Mouse (Mus musculus) lung, postnatal 10 days (tissue): ENCODE results near the gene Gbf1.
"Not testable (repeated sequence)": the region's sequence is repeated elsewhere in the genome, so short reads cannot be mapped to it uniquely, and the experiment has no call there.

Experiments
- DNase-seq: peaks from one replicate; pipeline ENCODE4 v3.0.0; 2021

The Gbf1 gene

DNA sequence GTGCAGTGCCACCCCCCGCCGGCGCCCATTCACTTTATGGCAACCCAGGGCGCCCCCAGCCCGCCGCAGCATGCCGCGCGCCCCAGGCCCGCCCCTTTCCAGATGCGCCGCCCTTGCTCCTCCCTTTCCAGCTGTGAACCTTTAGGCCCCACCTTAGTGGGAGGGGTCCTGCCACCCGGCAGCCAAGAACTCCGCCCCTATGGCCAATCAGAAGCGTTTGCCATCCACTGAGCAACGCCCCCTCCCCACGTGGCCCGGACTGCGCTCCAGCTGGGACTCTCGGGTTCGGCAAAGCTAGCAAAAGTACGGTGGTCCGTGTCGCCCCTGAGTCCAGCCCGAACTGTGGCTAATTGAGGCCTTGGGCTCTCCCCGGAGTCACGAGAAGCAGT is 3.9 kb upstream of the Gbf1 start:
- peak; percentile 95 for DNase-seq

DNA sequence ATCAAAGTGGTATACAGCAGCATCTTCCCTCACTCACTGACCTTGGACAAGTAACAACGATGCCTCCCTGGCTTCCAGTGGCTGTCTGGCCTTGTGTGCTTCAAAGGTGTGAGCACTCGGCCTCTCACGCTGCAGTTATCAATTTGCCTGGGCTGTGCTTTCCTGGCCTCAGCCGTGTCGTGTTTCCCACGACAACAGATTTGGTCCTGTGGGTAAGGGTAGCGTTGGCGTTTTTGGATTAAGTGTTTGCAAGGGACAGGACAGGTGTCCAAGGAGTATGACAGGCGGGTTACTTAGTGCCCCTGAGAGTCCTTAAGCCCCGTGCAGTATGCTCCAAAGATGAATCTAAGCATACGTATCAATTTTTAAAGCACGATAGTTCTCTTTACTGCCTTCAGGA is 3.2 kb upstream of the Gbf1 start:
- DNase-seq = no peak

DNA sequence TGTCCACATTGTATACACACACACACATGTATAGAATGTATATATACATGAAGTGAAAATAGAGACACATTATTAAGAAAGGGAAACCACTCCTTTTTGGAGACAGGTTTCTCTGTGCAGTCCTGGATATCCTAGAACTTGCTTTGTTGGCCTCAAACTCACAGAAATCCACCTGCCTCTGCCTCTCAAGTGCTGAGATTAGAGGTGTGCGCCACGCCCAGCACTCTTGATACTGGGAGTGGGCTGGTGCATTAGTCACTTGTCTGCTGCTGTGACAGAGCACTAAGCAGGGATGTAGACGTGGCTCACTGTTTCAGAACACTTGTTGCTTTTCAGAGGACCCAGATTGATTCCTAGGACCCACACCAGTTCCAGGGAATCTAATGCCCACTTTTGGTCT is 13.6 kb downstream of the Gbf1 start:
- no peak for DNase-seq

DNA sequence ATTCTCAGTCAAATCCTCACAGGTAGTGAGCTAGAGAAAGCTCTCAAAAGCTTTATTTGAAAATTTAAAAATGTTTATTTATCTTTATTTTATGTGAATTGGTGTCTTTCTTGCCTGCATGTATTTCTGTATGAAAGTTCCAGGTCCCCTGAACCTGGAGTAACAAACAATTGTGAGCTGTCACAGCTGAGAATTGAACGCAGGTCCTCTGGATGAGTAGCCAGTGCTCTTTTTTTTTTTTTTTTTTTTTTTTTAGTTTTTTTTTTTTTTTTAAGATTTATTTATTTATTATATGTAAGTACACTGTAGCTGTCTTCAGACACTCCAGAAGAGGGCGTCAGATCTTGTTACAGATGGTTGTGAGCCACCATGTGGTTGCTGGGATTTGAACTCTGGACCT is 14.9 kb downstream of the Gbf1 start:
- DNase-seq = not testable (repeated sequence)

DNA sequence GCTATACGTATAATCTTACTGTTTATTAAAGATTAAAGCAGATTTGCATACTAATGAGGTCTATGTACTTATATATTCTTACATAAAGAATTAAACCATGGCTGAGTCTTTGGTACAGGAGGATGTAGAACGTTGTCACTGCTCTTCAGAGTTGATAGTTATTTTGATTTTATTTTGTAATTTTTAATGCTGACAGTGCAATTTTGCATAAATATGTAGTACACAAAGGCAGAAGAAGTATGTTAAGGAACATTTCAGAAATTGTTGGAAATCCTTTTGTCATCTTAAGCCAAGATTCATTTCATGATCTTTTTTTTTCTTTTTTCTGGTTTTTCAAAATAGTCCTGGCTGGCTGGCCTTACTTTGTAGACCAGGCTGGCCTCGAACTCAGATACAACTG is 17.1 kb downstream of the Gbf1 start:
- no peak for DNase-seq

DNA sequence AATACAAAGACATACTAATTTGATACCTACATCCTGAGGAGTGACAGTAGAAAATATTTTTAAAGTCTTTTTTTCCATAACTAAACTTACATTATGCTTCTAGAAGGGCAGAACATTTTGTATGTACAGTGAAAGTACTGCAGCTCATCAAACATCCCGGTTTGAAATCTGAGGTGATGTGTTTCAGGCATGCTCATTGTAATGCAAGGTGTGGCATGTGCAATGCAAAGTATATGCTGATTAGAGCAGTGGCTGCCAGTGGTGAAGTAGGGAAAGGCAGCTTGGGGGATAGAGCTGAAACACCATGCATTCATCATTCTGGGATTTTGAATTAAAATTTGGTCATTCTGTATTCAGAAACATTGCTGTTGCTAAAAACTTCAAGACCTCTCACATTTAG is 17.6 kb downstream of the Gbf1 start:
- DNase-seq = no peak

DNA sequence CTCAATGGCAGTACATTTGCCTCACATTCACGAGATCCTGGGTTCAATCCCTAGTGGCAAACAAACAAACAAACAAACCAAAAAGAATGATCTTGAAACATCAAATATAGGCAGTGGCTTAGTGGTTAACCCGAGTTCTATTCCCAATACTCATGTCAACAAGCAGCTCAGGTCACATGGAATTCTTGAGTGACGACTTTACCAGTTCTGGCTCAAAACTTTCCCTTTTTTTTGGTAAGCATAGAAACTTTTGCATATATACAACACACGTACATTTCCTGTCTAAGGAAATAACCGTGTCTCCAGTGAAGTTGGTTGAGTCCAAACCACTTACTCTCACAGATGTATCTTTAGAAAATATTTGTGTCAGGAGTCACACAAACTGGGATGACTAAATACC is 20.2 kb downstream of the Gbf1 start:
- no peak for DNase-seq

DNA sequence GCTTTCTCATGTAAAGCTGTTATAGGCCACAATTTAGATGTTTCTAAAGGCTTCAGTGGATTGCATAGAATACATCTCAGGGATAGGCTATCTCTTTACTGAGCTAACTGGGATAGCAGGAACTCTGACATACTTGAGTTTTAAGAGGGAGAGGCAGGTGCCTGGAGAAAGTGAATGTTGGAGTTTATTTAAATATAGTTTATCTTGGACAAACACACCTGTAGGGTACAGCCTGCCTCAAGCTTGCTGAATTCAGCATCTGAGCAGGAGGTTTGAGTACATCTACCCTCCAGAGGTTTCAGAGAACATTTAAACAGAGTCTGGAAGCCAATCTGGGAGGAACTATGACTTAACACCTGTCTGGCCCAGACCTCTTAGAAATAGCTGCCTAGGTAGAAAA is 22.9 kb downstream of the Gbf1 start:
- DNase-seq = no peak

DNA sequence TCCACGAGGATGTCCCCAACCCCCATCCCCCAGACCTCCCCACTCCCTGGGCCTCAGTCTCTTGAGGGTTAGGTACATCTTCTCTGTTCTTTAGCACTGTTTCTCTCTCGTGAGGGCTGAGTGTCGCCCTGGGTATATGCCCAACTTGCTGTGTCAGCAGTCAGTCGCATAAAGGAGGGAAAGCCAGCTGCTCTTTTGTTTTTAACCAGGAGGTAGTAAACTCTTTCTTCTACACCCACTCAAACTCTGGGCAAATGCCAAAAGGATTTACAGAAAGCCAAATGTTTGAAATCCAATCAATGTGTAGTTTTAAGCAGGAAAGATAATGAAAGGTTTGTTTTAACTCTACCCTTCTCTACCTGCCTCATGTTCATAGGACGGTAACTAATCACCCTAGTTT is 24.7 kb downstream of the Gbf1 start:
- no peak for DNase-seq

DNA sequence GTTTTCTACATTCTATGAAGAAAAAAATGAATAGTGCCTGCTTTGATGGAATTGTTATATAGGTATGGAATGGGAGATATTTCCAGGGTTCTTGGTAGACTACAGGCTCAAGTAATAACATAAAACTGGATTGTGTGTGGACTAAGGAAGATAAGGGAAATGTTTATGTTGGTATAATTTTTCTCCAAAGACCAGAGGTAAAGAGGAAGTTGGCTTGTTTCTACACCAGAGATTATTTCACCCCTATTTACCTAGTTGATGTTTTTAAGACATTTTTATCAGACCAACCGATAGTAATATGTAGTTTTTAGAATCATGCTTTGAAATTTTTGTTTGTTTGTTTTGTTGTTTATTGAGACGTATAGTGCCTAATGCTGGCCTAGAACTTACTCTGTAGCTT is 28.0 kb downstream of the Gbf1 start:
- DNase-seq = no peak

DNA sequence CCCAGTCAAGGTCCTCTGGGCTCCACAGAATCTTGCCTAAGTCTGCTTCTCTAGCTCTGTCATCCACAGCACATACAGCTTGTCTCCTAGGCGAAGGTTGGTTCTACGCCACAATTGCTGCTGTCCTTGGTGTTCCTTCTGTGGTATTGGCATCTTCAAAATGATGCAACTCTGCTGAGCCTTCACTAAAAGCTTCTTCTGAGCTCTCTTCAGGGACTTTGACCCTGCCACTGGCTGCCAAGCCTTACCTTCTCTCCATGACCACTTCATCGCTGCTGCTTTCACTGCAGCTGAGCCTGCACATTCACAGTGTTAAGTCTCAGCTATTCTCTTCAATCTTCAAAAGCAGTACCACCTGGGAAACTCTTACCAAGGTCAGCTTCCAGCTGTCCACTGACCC is 29.9 kb downstream of the Gbf1 start:
- DNase-seq = no peak

DNA sequence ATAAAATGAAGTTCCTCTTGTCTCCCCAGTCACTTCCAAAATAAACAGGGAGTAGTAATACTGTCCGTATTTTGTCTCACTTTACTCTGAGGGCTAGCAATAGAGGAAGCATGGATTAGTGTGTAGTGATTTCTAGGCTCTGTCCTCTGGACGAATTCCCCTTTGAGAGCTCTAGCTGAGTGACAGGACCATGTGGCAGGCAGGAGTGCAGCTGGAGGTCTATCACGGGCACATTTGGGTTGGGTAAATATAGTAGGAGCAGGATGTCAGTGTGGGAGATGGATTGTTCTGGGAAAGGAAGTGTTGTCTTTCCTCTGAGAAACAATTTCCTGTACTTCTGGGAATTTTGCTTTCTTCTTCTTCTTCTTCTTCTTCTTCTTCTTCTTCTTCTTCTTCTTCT is 34.3 kb downstream of the Gbf1 start:
- DNase-seq = peak; percentile 34

DNA sequence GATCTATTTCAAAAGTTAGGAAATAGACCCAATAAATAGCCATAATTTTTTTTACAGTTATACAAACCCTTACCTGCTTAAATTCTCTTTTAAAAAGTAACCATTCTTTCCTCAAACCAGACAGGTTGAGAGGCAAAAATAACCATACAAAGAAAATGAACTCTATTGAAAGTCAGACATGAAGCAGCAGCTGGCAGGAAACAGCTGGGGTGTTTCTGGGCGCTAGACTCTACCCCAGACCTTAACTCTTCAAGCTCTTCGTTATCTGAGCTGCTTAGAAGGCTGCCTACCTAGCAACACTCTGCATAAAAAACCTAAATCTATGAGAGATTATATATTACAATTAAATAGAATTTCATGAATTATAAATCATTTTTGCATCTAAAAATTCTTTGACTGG is 34.9 kb downstream of the Gbf1 start:
- DNase-seq = no peak

DNA sequence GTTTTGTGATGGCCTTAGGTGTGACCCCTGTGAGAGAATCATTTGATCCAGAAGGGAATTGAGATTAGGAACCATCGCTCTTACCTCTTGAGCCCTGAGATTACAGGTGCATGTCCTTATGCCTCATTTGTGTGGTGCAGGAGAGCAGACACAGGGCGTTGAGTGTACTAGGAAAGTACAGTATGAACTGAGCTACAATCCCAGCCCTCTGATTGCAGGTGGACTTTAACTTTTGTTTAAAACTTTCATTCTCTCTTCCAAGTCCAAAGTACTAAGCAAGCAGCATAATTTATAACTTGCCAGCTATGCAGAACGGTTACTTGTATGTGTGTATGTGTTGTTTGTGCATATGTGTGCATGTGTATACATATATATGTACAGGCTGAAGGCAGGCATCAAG is 46.0 kb downstream of the Gbf1 start:
- no peak for DNase-seq

DNA sequence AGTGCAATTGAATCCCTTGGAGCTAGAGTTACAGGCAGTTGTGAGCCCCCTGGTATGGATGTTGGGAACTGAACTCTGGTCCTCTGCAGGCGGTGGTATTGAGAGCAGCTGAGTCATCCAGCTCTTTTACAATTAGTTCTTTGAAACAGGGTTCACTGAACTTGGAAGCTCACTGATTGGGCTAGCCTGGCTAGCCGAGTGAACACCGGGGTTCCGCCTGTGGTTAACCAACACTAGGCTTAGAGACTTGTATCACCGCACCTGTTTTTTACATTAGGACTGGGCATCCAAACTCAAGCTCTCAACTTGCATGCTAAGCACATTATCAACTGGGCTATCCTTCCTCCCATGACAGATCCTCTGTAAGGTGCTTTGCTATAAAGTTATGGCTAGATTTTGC is 46.6 kb downstream of the Gbf1 start:
- no peak for DNase-seq

DNA sequence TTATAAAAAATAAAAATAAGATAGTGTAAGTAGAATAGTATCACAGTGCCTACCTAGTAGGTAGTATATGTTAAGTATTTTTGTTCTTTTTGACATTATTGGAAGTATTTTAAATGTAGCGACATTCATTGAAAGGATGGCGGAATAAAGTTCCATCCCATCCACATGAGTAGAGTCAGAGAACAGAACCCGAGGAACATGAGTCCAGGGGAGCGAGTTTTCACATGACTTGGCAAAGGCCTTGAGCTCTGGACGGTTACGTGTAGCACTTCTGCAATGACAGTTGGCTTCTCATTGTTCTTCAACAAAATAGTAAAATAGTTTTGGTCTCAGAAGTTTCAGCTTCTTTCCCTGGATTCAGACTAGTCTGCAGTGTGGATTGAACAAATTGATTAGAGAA is 51.9 kb downstream of the Gbf1 start:
- no peak for DNase-seq

DNA sequence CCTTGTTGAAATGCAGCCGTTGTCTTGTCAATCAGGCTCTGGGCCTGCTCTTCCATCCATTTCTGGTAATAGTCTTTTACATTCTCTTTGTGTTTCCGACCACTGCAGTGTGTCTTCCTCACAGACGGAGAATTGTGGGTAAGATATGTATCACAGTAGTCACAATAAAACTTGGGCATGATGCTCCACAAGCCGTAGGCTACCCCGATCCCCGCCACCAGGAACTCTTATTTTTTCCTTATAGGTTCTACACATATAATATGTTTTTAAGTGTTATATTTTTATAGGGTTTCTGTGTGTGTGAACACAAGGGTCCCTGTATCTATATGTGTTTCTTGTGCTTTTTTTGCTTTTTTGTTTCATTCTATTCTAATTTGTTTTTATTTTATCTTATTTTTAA is 53.4 kb downstream of the Gbf1 start:
- DNase-seq = no peak

DNA sequence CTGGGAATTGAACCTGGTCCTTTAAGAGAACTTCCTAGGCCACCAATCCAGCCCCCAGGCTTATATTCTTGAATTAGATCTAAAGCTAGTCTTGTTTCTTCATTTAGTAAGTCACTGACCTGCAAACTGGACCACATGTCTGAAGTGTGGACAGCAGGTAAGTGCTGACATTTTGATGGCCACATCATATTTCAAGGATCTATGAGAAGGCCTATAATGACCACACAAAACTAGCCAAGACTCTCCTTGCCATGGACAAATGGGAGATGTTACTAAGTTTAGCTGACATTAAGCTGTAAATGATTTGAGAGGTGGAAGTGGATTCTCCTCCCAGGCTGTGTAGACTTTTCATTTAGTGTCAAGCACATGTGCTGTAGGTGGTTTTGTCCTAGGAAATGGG is 58.6 kb downstream of the Gbf1 start:
- DNase-seq = no peak

DNA sequence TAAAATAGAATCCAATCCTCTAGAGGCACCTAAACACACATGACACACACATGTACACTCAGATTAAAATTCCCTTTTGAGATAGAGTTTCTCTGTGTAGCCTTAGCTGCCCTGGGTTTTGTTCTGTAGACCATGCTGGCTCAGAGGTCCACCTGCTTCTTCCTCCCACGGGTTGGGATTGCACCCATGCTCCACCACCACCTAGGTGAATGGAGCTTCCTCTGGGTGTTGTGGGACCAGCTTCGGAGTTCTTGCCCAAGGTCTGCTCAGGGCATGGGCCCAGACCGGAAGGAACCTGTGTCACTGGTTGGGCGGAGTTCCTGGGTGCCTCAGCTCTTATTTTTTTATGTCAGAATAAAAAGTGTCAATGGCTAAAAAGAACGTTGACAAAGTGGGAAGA is 62.2 kb downstream of the Gbf1 start:
- DNase-seq = no peak

DNA sequence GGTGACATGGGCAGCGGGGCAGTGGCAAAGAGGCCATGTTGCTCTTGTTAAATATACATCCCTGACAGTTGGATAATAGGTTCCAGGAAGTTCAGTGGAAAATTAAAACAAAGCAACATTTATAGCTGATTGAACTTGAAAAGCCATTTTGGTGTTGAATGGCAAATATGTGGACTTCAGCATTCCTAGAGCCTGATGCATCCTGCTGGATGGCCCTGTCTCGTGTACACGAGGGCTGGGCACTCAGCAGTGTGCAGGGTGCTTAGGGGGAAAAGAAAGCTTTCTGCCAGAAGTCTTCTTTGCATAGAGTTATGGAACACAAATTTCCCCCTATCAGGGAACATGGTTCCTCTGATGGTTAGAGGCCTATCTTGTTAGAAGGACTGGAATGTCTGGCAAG is 63.1 kb downstream of the Gbf1 start:
- peak; percentile 25 for DNase-seq

DNA sequence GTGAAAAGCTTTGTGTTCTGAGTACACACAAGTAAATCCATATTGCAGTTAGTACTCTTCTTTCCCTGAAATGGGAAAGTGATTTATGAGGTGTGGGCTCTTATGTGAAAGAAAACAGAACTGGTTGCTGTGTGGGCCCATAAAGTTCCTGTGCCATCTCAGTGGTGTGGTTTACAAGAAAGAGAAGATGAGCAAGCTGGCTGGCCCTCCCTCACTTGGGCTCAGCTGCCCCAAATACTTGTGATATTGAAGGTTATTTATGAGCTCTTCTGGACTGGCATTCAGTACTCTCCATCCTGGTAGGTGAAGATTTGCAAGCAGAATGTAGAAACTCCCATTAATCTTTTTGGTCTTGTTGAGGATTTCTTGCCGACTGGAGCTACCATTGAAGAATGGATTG is 64.4 kb downstream of the Gbf1 start:
- no peak for DNase-seq

DNA sequence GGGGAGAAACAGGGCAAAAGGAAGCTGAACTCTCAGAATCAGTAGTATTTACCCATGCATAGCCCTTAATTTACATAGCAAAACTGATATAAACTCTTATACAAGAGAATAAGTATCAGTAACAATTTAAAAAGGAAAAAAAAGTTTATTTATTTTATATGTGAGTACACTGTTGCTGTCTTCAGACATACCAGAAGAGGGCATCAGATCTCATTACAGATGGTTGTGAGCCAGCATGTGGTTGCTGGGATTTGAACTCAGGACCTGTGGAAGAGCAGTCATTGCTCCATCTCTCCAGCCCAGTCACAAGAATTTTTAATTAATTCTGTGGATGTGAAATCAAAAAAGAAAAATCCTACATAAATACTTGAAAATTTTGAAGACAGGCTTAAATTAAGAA is 65.0 kb downstream of the Gbf1 start:
- DNase-seq = not testable (repeated sequence)

DNA sequence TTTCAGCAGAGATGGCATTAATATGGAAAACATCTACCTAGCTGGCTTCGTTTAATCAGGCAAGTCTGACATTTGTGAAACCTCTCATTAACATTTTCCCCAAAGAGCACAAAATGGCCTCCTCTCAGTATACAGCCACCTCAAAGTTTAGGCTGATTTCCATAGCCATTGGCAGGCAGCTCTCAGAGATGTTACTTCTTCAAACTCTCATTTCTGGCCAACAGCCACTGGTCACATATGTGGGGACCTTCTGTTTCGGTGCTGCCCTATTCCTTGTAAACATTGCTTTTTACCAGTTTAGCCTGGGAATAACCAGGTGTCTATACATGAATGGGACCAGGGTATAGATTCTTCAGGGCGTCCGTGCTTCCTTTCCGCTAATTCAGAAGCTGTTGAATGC is 67.8 kb downstream of the Gbf1 start:
- no peak for DNase-seq

DNA sequence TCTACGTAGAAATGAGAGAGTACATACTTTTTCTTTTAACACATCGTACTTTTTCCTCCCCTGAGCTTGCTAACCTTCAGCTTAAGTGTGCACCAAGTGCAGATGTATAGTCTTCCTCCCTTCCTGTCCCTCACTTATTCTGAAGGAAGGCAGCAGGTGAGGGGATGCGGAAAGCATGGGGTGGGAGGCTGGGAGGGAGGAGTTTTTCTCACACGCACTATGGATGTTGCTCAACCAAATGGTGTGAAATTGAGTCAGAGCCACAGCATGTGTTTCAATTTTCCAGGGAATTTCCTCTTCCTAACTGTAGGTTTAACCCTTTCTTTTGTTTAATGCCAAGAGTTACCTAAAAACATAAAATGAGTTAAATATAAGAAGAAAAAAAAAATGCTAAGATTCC is 70.8 kb downstream of the Gbf1 start:
- no peak for DNase-seq

DNA sequence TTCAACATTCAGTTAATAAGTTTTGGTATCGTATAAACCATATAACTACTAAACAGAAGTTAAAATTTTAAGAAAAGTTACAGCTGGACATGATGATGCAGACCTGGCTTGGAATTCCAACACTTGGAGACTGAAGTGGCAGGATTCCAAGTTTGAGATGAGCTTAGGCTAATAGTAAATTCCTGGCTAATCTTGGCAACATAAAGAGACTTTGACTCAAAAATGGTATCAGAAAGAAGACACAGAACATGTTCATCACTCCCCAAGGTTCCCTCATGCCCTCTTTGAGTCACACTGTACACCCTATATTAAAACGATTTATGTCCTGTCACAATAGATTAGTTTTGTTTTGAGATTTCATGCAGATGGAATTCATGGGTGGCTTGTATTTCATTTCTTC is 72.6 kb downstream of the Gbf1 start:
- DNase-seq = peak; percentile 42

DNA sequence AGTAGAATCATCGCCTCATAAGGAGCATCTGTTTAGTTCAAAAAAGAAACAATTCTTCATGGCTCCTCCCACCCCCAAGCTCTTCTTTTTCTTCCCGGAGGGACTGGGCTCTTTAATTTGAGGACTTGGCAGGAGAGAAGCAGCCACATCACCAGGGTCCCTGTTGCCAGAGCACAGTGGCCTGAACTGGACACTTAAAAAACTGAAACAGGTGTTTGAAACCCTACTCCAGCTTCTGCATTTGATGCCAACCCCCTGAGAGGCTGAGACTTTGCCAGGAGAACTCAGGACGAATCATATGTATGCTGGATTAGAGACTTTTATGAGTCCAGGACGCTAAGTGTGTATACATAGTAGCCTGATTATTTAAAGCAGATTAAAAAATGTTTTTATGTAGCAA is 73.2 kb downstream of the Gbf1 start:
- no peak for DNase-seq

DNA sequence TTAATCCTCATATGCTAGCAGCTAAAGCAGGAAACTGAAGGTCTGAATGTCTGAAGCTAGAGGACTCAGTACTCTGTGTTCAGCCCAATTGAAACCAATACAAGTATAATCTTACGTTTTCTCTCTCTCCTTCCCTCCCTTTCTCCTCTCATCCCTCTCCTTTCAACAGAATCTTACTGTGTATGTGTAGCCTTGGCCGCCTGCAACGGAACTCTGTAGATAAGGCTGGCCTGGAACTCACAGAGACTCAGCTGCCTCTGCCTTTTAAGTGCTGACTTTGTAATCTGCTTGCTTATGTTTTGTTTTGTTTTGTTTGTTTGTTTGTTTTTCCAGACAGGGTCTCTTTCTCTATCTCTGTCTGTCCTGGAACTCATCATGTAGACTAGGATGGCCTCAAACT is 74.0 kb downstream of the Gbf1 start:
- no peak for DNase-seq
